Mouse (Mus musculus) heart, embryonic 15.5 days (tissue): ENCODE measurements around the gene Hmga1. TPM values are rescaled to one million over a fixed set of nuclear protein-coding genes. Genes with fewer than 3 reads are reported as not detected.

Experiments
- ATAC-seq: fragments of 200-750 bp; cut with Nextera tagmentation; replicated peaks from 2 replicates; pipeline ENCODE4 v1.8.0; 2017; ENCODE audit warnings: low read depth, moderate TSS enrichment; ENCODE audit not compliant: insufficient number of reproducible peaks, insufficient read depth, low FRiP score
- H3K27ac ChIP-seq: fragments of 300-500 bp; sonication (generic); 2 replicates; pipeline ENCODE4 v1.5.1; 2015; ENCODE audit warnings: mild to moderate bottlenecking, inconsistent platforms
- H3K27me3 ChIP-seq: fragments of 300-500 bp; sonication (generic); 2 replicates; pipeline ENCODE4 v1.6.1; 2015; ENCODE audit warnings: inconsistent platforms
- H3K36me3 ChIP-seq: fragments of 300-500 bp; sonication (generic); 2 replicates; pipeline ENCODE4 v1.6.1; 2015; ENCODE audit warnings: mild to moderate bottlenecking, inconsistent platforms
- H3K4me1 ChIP-seq: fragments of 300-500 bp; sonication (generic); replicated peaks from 2 replicates; pipeline ENCODE4 v1.6.1; 2015; ENCODE audit warnings: inconsistent platforms
- H3K4me2 ChIP-seq: fragments of 300-500 bp; sonication (generic); 2 replicates; pipeline ENCODE4 v1.6.1; 2015; ENCODE audit warnings: inconsistent platforms, mild to moderate bottlenecking, moderate library complexity
- H3K4me3 ChIP-seq: fragments of 300-500 bp; sonication (generic); 2 replicates; pipeline ENCODE4 v1.5.1; 2015; ENCODE audit warnings: mild to moderate bottlenecking, inconsistent platforms
- H3K9ac ChIP-seq: fragments of 300-500 bp; sonication (generic); 2 replicates; pipeline ENCODE4 v1.6.1; 2015; ENCODE audit warnings: mild to moderate bottlenecking, inconsistent platforms
- H3K9me3 ChIP-seq: fragments of 300-500 bp; sonication (generic); replicated peaks from 2 replicates; pipeline ENCODE4 v1.6.1; 2016; ENCODE audit warnings: inconsistent platforms
- WGBS: fragments of 180-500 bp; shearing (Covaris S2); methylation state at CpG from one replicate; pipeline ENCODE4 v1.1.7; 2015; ENCODE audit warnings: mixed read lengths; 5-methylcytosine and 5-hydroxymethylcytosine counted together
- polyA plus RNA-seq: library from polyadenylated mRNA; unstranded; fragments of >200 nt; fragmentation: Nextera tagmentation; extraction: Ambion mirVana; gene quantifications from 2 replicates; pipeline ENCODE4 v1.2.1, GENCODE M21; 2015

The Hmga1 gene
- polyA plus RNA-seq, 1 experiment from 2014 or later, result 95.0 TPM

- 17% methylated on average over 20 of the region's 20 CpGs for WGBS
- H3K36me3 ChIP-seq, result no peaks in the 10 kb centered on the region
- H3K4me1 ChIP-seq, result peaks cover 34% of the 10 kb centered on the region
- peak overlapping the region; percentile 60 for H3K27ac ChIP-seq
- H3K9ac ChIP-seq, result peak overlapping the region; percentile 75
- H3K4me2 ChIP-seq, result peak overlapping the region; percentile 95
- peak overlapping the region; percentile 72 for H3K4me3 ChIP-seq
- no peaks in the 10 kb centered on the region for H3K27me3 ChIP-seq
- no peaks in the 10 kb centered on the region for H3K9me3 ChIP-seq
- no peak for ATAC-seq
Observed at GRCm38 (mm10) chr17:27564391-27565162, 8.3 kb downstream of the Hmga1 start.

GRCm38 (mm10) chr17:27565163-27565941 lies 9.1 kb downstream of the Hmga1 start, which contains the start of gene AI413582:
AI413582 (minus strand) TSS chr17:27565756.
- peak within 1 kb of the TSS; percentile 75 for H3K9ac ChIP-seq
- no peaks in the 10 kb centered on the region for H3K36me3 ChIP-seq
- no peaks in the 10 kb centered on the region for H3K27me3 ChIP-seq
- peak within 1 kb of the TSS; percentile 95 for H3K4me2 ChIP-seq
- peaks cover 34% of the 10 kb centered on the region for H3K4me1 ChIP-seq
- H3K9me3 ChIP-seq, result no peaks in the 10 kb centered on the region
- H3K27ac ChIP-seq, result peak within 1 kb of the TSS; percentile 60
- peak within 1 kb of the TSS; percentile 72 for H3K4me3 ChIP-seq
- WGBS, result under 1% methylated on average over 58 of the region's 58 CpGs
- peak; percentile 93 for ATAC-seq

- Histone ChIP-seq H3K4me2 (peak overlapping the region; percentile 95), H3K4me3 (peak overlapping the region; percentile 72), H3K36me3 (no peaks in the 10 kb centered on the region), H3K9me3 (no peaks in the 10 kb centered on the region), H3K27ac (no peak overlapping the region), H3K27me3 (no peaks in the 10 kb centered on the region), H3K9ac (peak overlapping the region; percentile 70), H3K4me1 (peaks cover 32% of the 10 kb centered on the region)
- WGBS, result under 1% methylated on average over 13 of the region's 13 CpGs
- ATAC-seq, result peak; percentile 4; the same call in 1 of the 2 replicates
Observed at GRCm38 (mm10) chr17:27565942-27566267, 9.6 kb downstream of the Hmga1 start.

GRCm38 (mm10) chr17:27568228-27568627 lies 11.9 kb downstream of the Hmga1 start:
- no peaks in the 10 kb centered on the region for H3K36me3 ChIP-seq
- H3K9me3 ChIP-seq, result no peaks in the 10 kb centered on the region
- ATAC-seq, result no peak
- H3K27ac ChIP-seq, result no peak overlapping the region
- no peak overlapping the region for H3K4me2 ChIP-seq
- H3K27me3 ChIP-seq, result no peaks in the 10 kb centered on the region
- H3K4me3 ChIP-seq, result no peak overlapping the region
- WGBS, result 84% methylated on average over 5 of the region's 5 CpGs
- H3K4me1 ChIP-seq, result peaks cover 32% of the 10 kb centered on the region
- no peak overlapping the region for H3K9ac ChIP-seq

- Histone ChIP-seq H3K4me1 (peaks cover 35% of the 10 kb centered on the region), H3K9ac (no peak overlapping the region), H3K9me3 (no peaks in the 10 kb centered on the region), H3K27ac (peak overlapping the region; percentile 37; the same call in 1 of the 2 replicates), H3K4me3 (no peak overlapping the region), H3K36me3 (peaks cover 7% of the 10 kb centered on the region), H3K4me2 (no peak overlapping the region), H3K27me3 (no peaks in the 10 kb centered on the region)
- ATAC-seq, result no peak
- WGBS, result 62% methylated on average over 8 of the region's 8 CpGs
Observed at GRCm38 (mm10) chr17:27571315-27571714, 15.0 kb downstream of the Hmga1 start.

GRCm38 (mm10) chr17:27573772-27574320 lies 17.5 kb downstream of the Hmga1 start:
- ATAC-seq, result no peak
- no peak overlapping the region for H3K27ac ChIP-seq
- H3K9me3 ChIP-seq, result no peaks in the 10 kb centered on the region
- WGBS, result 75% methylated on average over 10 of the region's 10 CpGs
- peaks cover 37% of the 10 kb centered on the region for H3K4me1 ChIP-seq
- H3K36me3 ChIP-seq, result peaks cover 25% of the 10 kb centered on the region
- H3K4me3 ChIP-seq, result no peak overlapping the region
- H3K9ac ChIP-seq, result no peak overlapping the region
- no peaks in the 10 kb centered on the region for H3K27me3 ChIP-seq
- no peak overlapping the region for H3K4me2 ChIP-seq

- Histone ChIP-seq H3K4me1 (peaks cover 40% of the 10 kb centered on the region), H3K4me2 (no peak overlapping the region), H3K27ac (peak overlapping the region; percentile 42), H3K4me3 (no peak overlapping the region), H3K27me3 (no peaks in the 10 kb centered on the region), H3K9ac (no peak overlapping the region), H3K9me3 (no peaks in the 10 kb centered on the region), H3K36me3 (peaks cover 31% of the 10 kb centered on the region)
- 76% methylated on average over 15 of the region's 16 CpGs for WGBS
- peak; percentile 59; the same call in 1 of the 2 replicates for ATAC-seq
Observed at GRCm38 (mm10) chr17:27574470-27575115, 18.3 kb downstream of the Hmga1 start.

GRCm38 (mm10) chr17:27575116-27575776 lies 18.9 kb downstream of the Hmga1 start:
- Histone ChIP-seq H3K4me2 (no peak overlapping the region), H3K9ac (no peak overlapping the region), H3K4me1 (peaks cover 41% of the 10 kb centered on the region), H3K4me3 (no peak overlapping the region), H3K9me3 (no peaks in the 10 kb centered on the region), H3K27me3 (no peaks in the 10 kb centered on the region), H3K27ac (peak overlapping the region; percentile 42; the same call in 1 of the 2 replicates), H3K36me3 (peaks cover 38% of the 10 kb centered on the region)
- whole genome bisulfite sequencing, result 73% methylated on average over 10 of the region's 10 CpGs
- ATAC-seq, result no peak

GRCm38 (mm10) chr17:27576056-27576455 lies 19.8 kb downstream of the Hmga1 start:
- Histone ChIP-seq H3K4me1 (peaks cover 43% of the 10 kb centered on the region), H3K9ac (no peak overlapping the region), H3K4me3 (no peak overlapping the region), H3K27me3 (no peaks in the 10 kb centered on the region), H3K4me2 (no peak overlapping the region), H3K9me3 (no peaks in the 10 kb centered on the region), H3K27ac (no peak overlapping the region), H3K36me3 (peaks cover 46% of the 10 kb centered on the region)
- WGBS, result 82% methylated on average over 7 of the region's 7 CpGs
- ATAC-seq, result no peak

- no peak overlapping the region for H3K9ac ChIP-seq
- H3K27ac ChIP-seq, result no peak overlapping the region
- ATAC-seq, result 0 out of 2 replicates have a peak, but pooled peaks have one; percentile 24
- WGBS, result 67% methylated on average over 6 of the region's 6 CpGs
- H3K27me3 ChIP-seq, result no peaks in the 10 kb centered on the region
- H3K4me1 ChIP-seq, result peaks cover 38% of the 10 kb centered on the region
- H3K9me3 ChIP-seq, result no peaks in the 10 kb centered on the region
- no peak overlapping the region for H3K4me3 ChIP-seq
- H3K36me3 ChIP-seq, result peaks cover 58% of the 10 kb centered on the region
- H3K4me2 ChIP-seq, result no peak overlapping the region
Observed at GRCm38 (mm10) chr17:27577468-27577867, 21.2 kb downstream of the Hmga1 start.
